Mouse (Mus musculus) G1E (cell line): ENCODE data around the gene Nlrp3. TPM values are rescaled to one million over a fixed set of nuclear protein-coding genes. Genes with fewer than 3 reads are reported as not detected.

ENCODE experiments used
- ATAC-seq: 2 replicates; pipeline ENCODE4 v1.8.0; 2016; ENCODE audit warnings: mild to moderate bottlenecking; ENCODE audit not compliant: insufficient number of reproducible peaks, poor library complexity, low FRiP score, severe bottlenecking; ENCODE audit errors: extremely low read depth
- DNase-seq: peaks from one replicate; pipeline ENCODE4 v3.0.0; 2012; ENCODE audit warnings: low spot score
- H3K27me3 ChIP-seq: 2 replicates; pipeline ENCODE4 v1.6.1; 2012; ENCODE audit warnings: mild to moderate bottlenecking, low read length, inconsistent platforms; ENCODE audit not compliant: insufficient read depth
- H3K36me3 ChIP-seq: replicated peaks from 2 replicates; pipeline ENCODE3; 2012; ENCODE audit warnings: mild to moderate bottlenecking, inconsistent platforms
- H3K4me1 ChIP-seq: 2 replicates; pipeline ENCODE4 v1.6.1; 2012; ENCODE audit warnings: low read depth, low read length, inconsistent platforms, mixed read lengths; ENCODE audit not compliant: insufficient read depth
- H3K4me3 ChIP-seq: 2 replicates; pipeline ENCODE4 v1.5.1; 2012; ENCODE audit warnings: low read depth, mild to moderate bottlenecking, inconsistent platforms, low read length, moderate library complexity, mixed read lengths
- H3K9me3 ChIP-seq: replicated peaks from 2 replicates; pipeline ENCODE4 v1.6.1; 2012; ENCODE audit warnings: inconsistent platforms
- CTCF ChIP-seq: IDR thresholded peaks from 2 replicates; pipeline ENCODE4 v1.5.1; 2012; ENCODE audit warnings: low read depth, low read length, inconsistent platforms, mixed read lengths
- GATA1 ChIP-seq: IDR thresholded peaks from 2 replicates; pipeline ENCODE4 v1.6.1; 2012; ENCODE audit warnings: borderline replicate concordance, low read length, inconsistent platforms, mixed read lengths
- GATA2 ChIP-seq: IDR thresholded peaks from 2 replicates; pipeline ENCODE4 v1.6.1; 2012; ENCODE audit warnings: low read depth, low read length, inconsistent platforms, borderline replicate concordance
- POLR2AphosphoS5 ChIP-seq: IDR thresholded peaks from 2 replicates; pipeline ENCODE4 v1.6.1; 2012; ENCODE audit warnings: low read depth, low read length, inconsistent platforms; ENCODE audit not compliant: insufficient replicate concordance
- TAL1 ChIP-seq: conservative IDR thresholded peaks from 2 replicates; pipeline ENCODE4 v1.6.1; 2012; ENCODE audit warnings: low read depth, low read length, inconsistent platforms, mixed read lengths
- polyA plus RNA-seq: library from polyadenylated mRNA; stranded (reverse); fragments of >175 nt; gene quantifications from 2 replicates; pipeline ENCODE4 v1.2.3, GENCODE M21; 2012
- total RNA-seq, 2 experiments: library from RNA; stranded (forward) in 1 of 2; stranded (reverse) in 1 of 2; fragments of 200-1000 nt in 1 of 2; fragments of >200 nt in 1 of 2; fragmentation: Nextera tagmentation in 1 of 2; gene quantifications; 2 replicates each; pipeline ENCODE4 v1.2.3; 2014 to 2017

Nlrp3 gene
- total and polyA plus RNA-seq, 3 experiments, result 0.71 TPM; not detected in 2

GRCm38 (mm10) chr11:59526472-59527080 is 14.8 kb upstream of the Nlrp3 start, which contains the start of gene Zkscan17:
TSS of gene Zkscan17 (minus strand) at chr11:59526751.
- no peak for DNase-seq

GRCm38 (mm10) chr11:59530221-59530620 is 11.1 kb upstream of the Nlrp3 start:
- peaks cover 10% of the 10 kb centered on the region for H3K27me3 ChIP-seq
- H3K4me3 ChIP-seq, result no peak overlapping the region
- DNase-seq, result no peak
- H3K36me3 ChIP-seq, result no peaks in the 10 kb centered on the region
- H3K9me3 ChIP-seq, result no peaks in the 10 kb centered on the region
- ATAC-seq, result no peak
- no peak for TF ChIP-seq GATA1
- no peak for TF ChIP-seq GATA2
- no peak for TF ChIP-seq TAL1
- no peak for TF ChIP-seq CTCF
- no peak for TF ChIP-seq POLR2AphosphoS5
- no peaks in the 10 kb centered on the region for H3K4me1 ChIP-seq

More at GRCm38 (mm10) chr11:59526472-59527080, 14.8 kb upstream of the Nlrp3 start, which contains the start of gene Zkscan17:
- no peaks in the 10 kb centered on the region for H3K4me1 ChIP-seq
- no peak for ATAC-seq
- H3K9me3 ChIP-seq, result 0 out of 2 replicates have a peak, but pooled peaks cover 2% of the 10 kb centered on the region
- TF ChIP-seq GATA2 (no peak), GATA1 (no peak), CTCF (no peak), TAL1 (no peak), POLR2AphosphoS5 (no peak)
- no peak within 1 kb of the TSS for H3K4me3 ChIP-seq
- H3K36me3 ChIP-seq, result no peaks in the 10 kb centered on the region
- H3K27me3 ChIP-seq, result peaks cover 9% of the 10 kb centered on the region

DNA sequence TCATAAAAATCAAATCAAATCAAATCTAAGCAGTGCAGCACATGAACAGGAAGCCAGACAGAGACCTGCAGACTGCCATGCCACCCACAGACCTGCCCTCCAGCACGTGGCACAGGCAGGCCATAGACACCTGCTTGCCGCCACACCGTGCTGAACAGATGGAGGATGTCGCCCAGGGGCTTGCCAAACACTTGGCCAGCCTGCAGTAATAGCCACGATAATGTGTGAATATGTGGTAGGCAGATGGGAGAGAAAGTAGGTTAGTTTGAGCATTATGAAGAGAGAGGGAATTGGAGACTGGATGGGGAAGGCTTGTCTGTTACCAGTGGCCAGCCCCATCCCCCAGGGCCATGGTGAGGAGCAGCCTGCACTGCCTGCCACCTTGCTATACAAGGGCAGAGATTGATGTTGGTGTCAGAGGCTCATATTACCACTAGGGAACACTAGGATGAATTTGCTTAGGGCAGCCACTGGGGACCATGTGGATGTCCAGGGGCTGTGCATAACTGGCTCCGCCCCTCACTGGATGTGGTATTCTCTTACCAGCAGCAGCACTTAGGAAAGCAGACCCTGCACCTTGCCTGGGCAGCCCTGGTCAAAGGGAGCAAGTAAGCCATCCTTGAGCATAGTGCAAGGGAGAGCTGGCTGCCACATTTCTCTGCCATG is 10.4 kb upstream of the Nlrp3 start:
- H3K36me3 ChIP-seq, result no peaks in the 10 kb centered on the region
- no peaks in the 10 kb centered on the region for H3K4me1 ChIP-seq
- TF ChIP-seq GATA1 (no peak), POLR2AphosphoS5 (no peak), GATA2 (no peak), CTCF (no peak), TAL1 (no peak)
- H3K27me3 ChIP-seq, result peaks cover 10% of the 10 kb centered on the region
- ATAC-seq (no peak), DNase-seq (no peak)
- H3K9me3 ChIP-seq, result no peaks in the 10 kb centered on the region
- no peak overlapping the region for H3K4me3 ChIP-seq

GRCm38 (mm10) chr11:59531562-59531961 is 9.8 kb upstream of the Nlrp3 start:
- Histone ChIP-seq H3K9me3 (no peaks in the 10 kb centered on the region), H3K36me3 (no peaks in the 10 kb centered on the region), H3K4me1 (no peaks in the 10 kb centered on the region), H3K27me3 (peaks cover 10% of the 10 kb centered on the region), H3K4me3 (no peak overlapping the region)
- TF ChIP-seq POLR2AphosphoS5 (no peak), TAL1 (no peak), GATA1 (no peak), GATA2 (no peak), CTCF (no peak)
- ATAC-seq (no peak), DNase-seq (no peak)

- ATAC-seq, result no peak
- no peak overlapping the region for H3K4me3 ChIP-seq
- no peaks in the 10 kb centered on the region for H3K36me3 ChIP-seq
- H3K9me3 ChIP-seq, result 0 out of 2 replicates have a peak, but pooled peaks cover 2% of the 10 kb centered on the region
- peaks cover 11% of the 10 kb centered on the region for H3K27me3 ChIP-seq
- no peak for TF ChIP-seq TAL1
- peak; percentile 40; the same call in 1 of the 2 replicates for TF ChIP-seq CTCF
- TF ChIP-seq POLR2AphosphoS5, result no peak
- no peaks in the 10 kb centered on the region; the same call in 1 of the 2 replicates for H3K4me1 ChIP-seq
- DNase-seq, result peak; percentile 8
These were observed 3.9 kb upstream of the Nlrp3 start for GRCm38 (mm10) chr11:59537218-59538130.
